Mouse (Mus musculus): ENCODE measurements around the gene Gm20388. TPM values are rescaled to one million over a fixed set of nuclear protein-coding genes. Genes with fewer than 3 reads are reported as not detected.

Gene Gm20388
- polyA plus RNA-seq, 2 experiments = 8.5 TPM; not detected in 1

GRCm38 (mm10) chr8:122190349-122191053 is 2279.9 kb downstream of the Gm20388 start:
- TF ChIP-seq EP300 (IDR thresholded peaks at IDR 0.05; ENCODE audit: low read depth) (no peak), CTCF (IDR thresholded peaks at IDR 0.05; ENCODE audit: low read depth) (no peak)
- no peaks in the 10 kb centered on the region for H3K27me3 ChIP-seq (ENCODE audit: control insufficient read depth, insufficient read depth, low read length)
- H3K36me3 ChIP-seq (replicated peaks; ENCODE audit: control insufficient read depth, insufficient read depth, low read depth) = no peaks in the 10 kb centered on the region
- ATAC-seq (ENCODE audit: insufficient read depth) (no peak), DNase-seq (ENCODE audit: low read depth in 3 of 3, low spot score in 3 of 3) (no peak)
- no peak overlapping the region for H3K27ac ChIP-seq
- WGBS (ENCODE audit: insufficient replicate concordance) = 32% methylated on average over 16 of the region's 16 CpGs
- no peak overlapping the region for H3K4me2 ChIP-seq (ENCODE audit: low read depth)
- H3K4me3 ChIP-seq (ENCODE audit: insufficient read depth in 1 of 2, low read depth in 2 of 2, low read length in 2 of 2) = no peak overlapping the region
- no peak overlapping the region for H3K9ac ChIP-seq (replicated peaks)
- no peaks in the 10 kb centered on the region for H3K9me3 ChIP-seq (ENCODE audit: control insufficient read depth, low read length)
- H3K4me1 ChIP-seq (replicated peaks; ENCODE audit: control insufficient read depth in 2 of 2, insufficient read depth in 2 of 2, low read length in 1 of 2) = no peaks in the 10 kb centered on the region

- no peak for ATAC-seq (ENCODE audit: insufficient read depth)
- 51% methylated on average over 8 of the region's 8 CpGs for WGBS (ENCODE audit: insufficient replicate concordance)
Observed at GRCm38 (mm10) chr8:122191054-122191376, 2280.4 kb downstream of the Gm20388 start.

GRCm38 (mm10) chr8:122192771-122193170 is 2282.1 kb downstream of the Gm20388 start:
- Histone ChIP-seq H3K9me3 (ENCODE audit: control insufficient read depth, low read length) (no peaks in the 10 kb centered on the region), H3K4me3 (ENCODE audit: insufficient read depth in 1 of 2, low read depth in 2 of 2, low read length in 2 of 2) (no peak overlapping the region), H3K4me1 (replicated peaks; ENCODE audit: control insufficient read depth in 2 of 2, insufficient read depth in 2 of 2, low read length in 1 of 2) (no peaks in the 10 kb centered on the region), H3K4me2 (ENCODE audit: low read depth) (no peak overlapping the region), H3K36me3 (replicated peaks; ENCODE audit: control insufficient read depth, insufficient read depth, low read depth) (no peaks in the 10 kb centered on the region), H3K27ac (no peak overlapping the region), H3K9ac (replicated peaks) (no peak overlapping the region), H3K27me3 (ENCODE audit: control insufficient read depth, insufficient read depth, low read length) (no peaks in the 10 kb centered on the region)
- 58% methylated on average over 5 of the region's 5 CpGs for WGBS (ENCODE audit: insufficient replicate concordance)
- DNase-seq (ENCODE audit: low read depth in 3 of 3, low spot score in 3 of 3) (no peak), ATAC-seq (ENCODE audit: insufficient read depth) (no peak)
- no peak for TF ChIP-seq EP300 (IDR thresholded peaks at IDR 0.05; ENCODE audit: low read depth)
- no peak for TF ChIP-seq CTCF (IDR thresholded peaks at IDR 0.05; ENCODE audit: low read depth)

More at GRCm38 (mm10) chr8:122191054-122191376, 2280.4 kb downstream of the Gm20388 start:
- Histone ChIP-seq H3K36me3 (replicated peaks; ENCODE audit: control insufficient read depth, insufficient read depth, low read depth) (no peaks in the 10 kb centered on the region), H3K9ac (replicated peaks) (no peak overlapping the region), H3K9me3 (ENCODE audit: control insufficient read depth, low read length) (no peaks in the 10 kb centered on the region), H3K4me3 (ENCODE audit: insufficient read depth in 1 of 2, low read depth in 2 of 2, low read length in 2 of 2) (no peak overlapping the region), H3K4me1 (replicated peaks; ENCODE audit: control insufficient read depth in 2 of 2, insufficient read depth in 2 of 2, low read length in 1 of 2) (no peaks in the 10 kb centered on the region), H3K27ac (no peak overlapping the region), H3K27me3 (ENCODE audit: control insufficient read depth, insufficient read depth, low read length) (no peaks in the 10 kb centered on the region), H3K4me2 (ENCODE audit: low read depth) (no peak overlapping the region)
- no peak for DNase-seq (ENCODE audit: low read depth in 3 of 3, low spot score in 3 of 3)
- no peak for TF ChIP-seq CTCF (IDR thresholded peaks at IDR 0.05; ENCODE audit: low read depth)
- no peak for TF ChIP-seq EP300 (IDR thresholded peaks at IDR 0.05; ENCODE audit: low read depth)

- H3K36me3 ChIP-seq (replicated peaks; ENCODE audit: control insufficient read depth, insufficient read depth, low read depth) = no peaks in the 10 kb centered on the region
- no peaks in the 10 kb centered on the region for H3K27me3 ChIP-seq (ENCODE audit: control insufficient read depth, insufficient read depth, low read length)
- no peak for TF ChIP-seq EP300 (IDR thresholded peaks at IDR 0.05; ENCODE audit: low read depth)
- no peak overlapping the region for H3K27ac ChIP-seq
- H3K4me3 ChIP-seq (ENCODE audit: insufficient read depth in 1 of 2, low read depth in 2 of 2, low read length in 2 of 2) = no peak overlapping the region
- ATAC-seq (ENCODE audit: insufficient read depth) (no peak), DNase-seq (ENCODE audit: low read depth in 3 of 3, low spot score in 3 of 3) (no peak)
- H3K9ac ChIP-seq (replicated peaks) = no peak overlapping the region
- H3K9me3 ChIP-seq (ENCODE audit: control insufficient read depth, low read length) = no peaks in the 10 kb centered on the region
- 54% methylated on average over 11 of the region's 11 CpGs for WGBS (ENCODE audit: insufficient replicate concordance)
- no peak overlapping the region for H3K4me2 ChIP-seq (ENCODE audit: low read depth)
- H3K4me1 ChIP-seq (replicated peaks; ENCODE audit: control insufficient read depth in 2 of 2, insufficient read depth in 2 of 2, low read length in 1 of 2) = no peaks in the 10 kb centered on the region
Observed at GRCm38 (mm10) chr8:122193521-122193920, 2282.9 kb downstream of the Gm20388 start.

- no peak overlapping the region for H3K27ac ChIP-seq
- TF ChIP-seq CTCF (IDR thresholded peaks at IDR 0.05; ENCODE audit: low read depth) = no peak
- no peak for TF ChIP-seq EP300 (IDR thresholded peaks at IDR 0.05; ENCODE audit: low read depth)
- no peak overlapping the region for H3K4me2 ChIP-seq (ENCODE audit: low read depth)
- H3K4me3 ChIP-seq (ENCODE audit: insufficient read depth in 1 of 2, low read depth in 2 of 2, low read length in 2 of 2) = no peak overlapping the region
- H3K9ac ChIP-seq (replicated peaks) = no peak overlapping the region
- H3K27me3 ChIP-seq (ENCODE audit: control insufficient read depth, insufficient read depth, low read length) = no peaks in the 10 kb centered on the region
- WGBS (ENCODE audit: insufficient replicate concordance) = 42% methylated on average over 8 of the region's 8 CpGs
- DNase-seq (ENCODE audit: low read depth in 3 of 3, low spot score in 3 of 3) (no peak), ATAC-seq (ENCODE audit: insufficient read depth) (no peak)
- H3K9me3 ChIP-seq (ENCODE audit: control insufficient read depth, low read length) = no peaks in the 10 kb centered on the region
- no peaks in the 10 kb centered on the region for H3K36me3 ChIP-seq (replicated peaks; ENCODE audit: control insufficient read depth, insufficient read depth, low read depth)
- no peaks in the 10 kb centered on the region for H3K4me1 ChIP-seq (replicated peaks; ENCODE audit: control insufficient read depth in 2 of 2, insufficient read depth in 2 of 2, low read length in 1 of 2)
Observed at GRCm38 (mm10) chr8:122194396-122194795, 2283.8 kb downstream of the Gm20388 start.

Measured in liver, embryonic 14.5 days (tissue).